Mouse (Mus musculus): ENCODE results near the gene Tnf.

- TF ChIP-seq CHD2 (IDR thresholded peaks at IDR 0.05; ENCODE audit: low read depth, low read length) (no peak), ZC3H11A (IDR thresholded peaks at IDR 0.05; ENCODE audit: borderline replicate concordance, low read depth, low read length) (no peak), ZNF384 (IDR thresholded peaks at IDR 0.05; ENCODE audit: low read depth, low read length) (no peak), HCFC1 (IDR thresholded peaks at IDR 0.05; ENCODE audit: borderline replicate concordance, insufficient read depth, low read length) (no peak), MAFK (IDR thresholded peaks at IDR 0.05; ENCODE audit: insufficient read depth, low read depth, low read length) (no peak)
Measured at GRCm38 (mm10) chr17:35165451-35166155, 36.2 kb downstream of the Tnf start.
